Mouse (Mus musculus) liver, adult 2 months (tissue): ENCODE data around the gene Gm20388.

Source experiments
- CTCF ChIP-seq: fragments of 200-500 bp; IDR thresholded peaks from 2 replicates; pipeline ENCODE4 v1.5.1; 2011; ENCODE audit warnings: low read depth, low read length, control low read depth
- POLR2A ChIP-seq: fragments of 200-500 bp; IDR thresholded peaks from 2 replicates; pipeline ENCODE4 v1.6.1; 2011; ENCODE audit warnings: low read length, control low read depth; ENCODE audit not compliant: insufficient read depth; ENCODE audit errors: extremely low read depth

DNA sequence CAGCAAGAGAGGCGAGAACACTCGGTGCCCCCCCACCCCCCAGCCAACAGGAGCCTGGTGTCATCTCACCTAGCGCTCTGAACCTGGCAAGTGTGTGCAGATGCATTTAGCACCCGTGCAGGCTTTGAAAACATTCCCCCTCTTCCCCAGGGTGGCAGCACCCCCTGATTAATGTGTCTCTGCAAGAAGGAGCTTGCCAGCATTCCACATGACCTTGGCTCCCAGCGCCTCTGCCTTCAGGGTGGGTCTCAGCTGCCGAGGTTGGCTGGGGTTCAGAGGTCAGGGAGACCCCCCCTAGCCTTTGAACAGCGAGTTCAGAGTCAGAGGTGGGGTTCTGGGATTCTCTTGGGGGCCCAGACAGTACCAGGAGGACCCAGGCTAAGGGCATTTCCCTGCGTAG is 601.1 kb downstream of the Gm20388 start:
- TF ChIP-seq POLR2A (no peak), CTCF (no peak)
